Mouse (Mus musculus): Measurements from ENCODE around the gene Srf. TPM values are rescaled to one million over a fixed set of nuclear protein-coding genes. Genes with fewer than 3 reads are reported as not detected.

Srf gene
- polyA plus RNA-seq, 1 experiment from 2014 or later, result 14.0 TPM

DNA sequence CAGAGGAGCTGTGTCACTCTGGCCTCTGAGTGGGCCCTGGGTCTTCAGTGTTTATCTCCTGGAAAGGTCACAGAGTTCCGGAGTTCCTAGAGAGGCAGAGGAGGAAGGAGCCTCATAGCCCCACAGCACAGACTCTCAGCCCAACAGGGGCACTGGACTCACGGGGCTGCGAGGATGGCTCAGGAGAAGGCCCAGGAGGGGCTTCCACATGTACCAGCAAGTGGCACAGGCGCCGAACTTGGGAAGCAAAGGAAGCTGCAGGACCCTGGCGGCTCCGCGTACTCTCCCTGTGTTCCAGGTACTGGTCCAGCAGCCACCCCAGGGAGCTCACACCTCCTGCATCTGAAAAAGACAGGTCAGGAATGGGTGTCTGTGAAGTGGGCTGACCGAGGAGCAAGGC is 34.8 kb downstream of the Srf start:
- no peak for DNase-seq (ENCODE audit: low spot score)
- H3K4me3 ChIP-seq (ENCODE audit: low read depth, low read length), result 0 out of 2 replicates have a peak overlapping the region, but pooled peaks have one; percentile 31
- no peaks in the 10 kb centered on the region for H3K9me3 ChIP-seq (ENCODE audit: control insufficient read depth, low read length)
- peaks cover 6% of the 10 kb centered on the region; the same call in 1 of the 2 replicates for H3K27me3 ChIP-seq (replicated peaks; ENCODE audit: control insufficient read depth, insufficient read depth, low read length)
- H3K9ac ChIP-seq (ENCODE audit: low read depth, low read length), result peak overlapping the region; percentile 41
- no peaks in the 10 kb centered on the region for H3K4me1 ChIP-seq (ENCODE audit: control insufficient read depth, insufficient read depth, low read length)
- 0 out of 2 replicates have a peak, but pooled peaks cover 3% of the 10 kb centered on the region for H3K36me3 ChIP-seq (ENCODE audit: control insufficient read depth, insufficient read depth, low read length)
- 72% methylated on average over 9 of the region's 9 CpGs for WGBS
- peak overlapping the region; percentile 42; the same call in 1 of the 2 replicates for H3K4me2 ChIP-seq (ENCODE audit: low read depth, low read length)
- no peak for ATAC-seq (ENCODE audit: low read depth)
- no peak overlapping the region for H3K27ac ChIP-seq (replicated peaks; ENCODE audit: low read depth, low read length)

DNA sequence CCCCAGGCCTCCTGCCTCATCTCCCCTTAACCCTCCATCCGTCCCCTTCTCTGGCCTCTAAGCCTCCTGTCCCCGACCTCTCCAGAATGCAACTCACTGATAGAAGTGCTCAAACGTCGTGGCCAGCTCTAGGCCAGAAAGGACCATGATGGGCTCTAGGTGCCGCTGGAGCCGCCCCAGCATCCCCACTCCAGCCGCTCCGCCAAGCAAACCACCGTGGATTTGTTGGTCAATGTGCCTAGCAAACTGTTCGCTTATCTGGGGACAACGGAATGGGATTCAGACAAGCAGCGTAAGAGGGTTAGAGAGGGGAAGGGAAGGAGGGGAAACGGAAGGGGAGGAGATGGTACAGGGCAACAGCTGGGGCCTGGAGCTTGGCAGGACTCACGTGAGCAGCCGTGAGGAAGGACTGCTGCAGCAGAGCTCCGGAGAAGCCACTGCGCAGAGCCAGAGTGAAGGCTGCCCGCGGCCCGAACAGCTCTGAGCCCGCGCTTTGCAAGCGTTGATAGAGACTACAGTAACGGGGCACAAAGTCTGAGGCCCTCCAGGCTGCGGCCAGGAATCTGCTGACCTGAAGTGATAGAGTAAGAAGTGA is 35.5 kb downstream of the Srf start:
- peaks cover 6% of the 10 kb centered on the region; the same call in 1 of the 2 replicates for H3K27me3 ChIP-seq (replicated peaks; ENCODE audit: control insufficient read depth, insufficient read depth, low read length)
- H3K4me3 ChIP-seq (ENCODE audit: low read depth, low read length), result peak overlapping the region; percentile 31
- H3K4me2 ChIP-seq (ENCODE audit: low read depth, low read length), result peak overlapping the region; percentile 42
- H3K36me3 ChIP-seq (ENCODE audit: control insufficient read depth, insufficient read depth, low read length), result no peaks in the 10 kb centered on the region
- ATAC-seq (ENCODE audit: low read depth), result peak; percentile 59; the same call in 1 of the 2 replicates
- no peaks in the 10 kb centered on the region for H3K4me1 ChIP-seq (ENCODE audit: control insufficient read depth, insufficient read depth, low read length)
- peak overlapping the region; percentile 41 for H3K9ac ChIP-seq (ENCODE audit: low read depth, low read length)
- DNase-seq (ENCODE audit: low spot score), result peak; percentile 34
- H3K9me3 ChIP-seq (ENCODE audit: control insufficient read depth, low read length), result no peaks in the 10 kb centered on the region
- WGBS, result 34% methylated on average over 25 of the region's 25 CpGs
- no peak overlapping the region for H3K27ac ChIP-seq (replicated peaks; ENCODE audit: low read depth, low read length)

DNA sequence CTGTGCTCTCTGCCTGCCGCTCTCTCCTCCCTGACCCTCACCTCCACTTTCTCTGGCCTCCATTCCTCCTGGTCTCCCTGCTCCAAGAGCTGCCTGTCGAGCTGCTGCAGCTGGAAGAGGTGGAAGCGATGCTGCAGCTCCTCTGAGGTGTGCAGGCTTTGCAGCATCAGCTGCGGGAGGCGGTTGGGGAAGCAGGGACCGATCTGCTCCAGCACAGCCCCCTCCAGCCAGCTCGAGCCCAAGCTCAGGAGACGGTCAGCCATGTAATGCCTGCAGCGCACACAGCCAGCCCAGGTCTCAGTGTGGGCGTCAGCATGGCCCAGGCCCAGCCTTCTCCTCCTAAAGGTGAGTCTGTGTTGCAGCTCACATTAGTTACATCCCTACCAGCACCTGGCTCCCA is 36.0 kb downstream of the Srf start:
- Histone ChIP-seq H3K27ac (replicated peaks; ENCODE audit: low read depth, low read length) (no peak overlapping the region), H3K4me1 (ENCODE audit: control insufficient read depth, insufficient read depth, low read length) (no peaks in the 10 kb centered on the region), H3K9me3 (ENCODE audit: control insufficient read depth, low read length) (no peaks in the 10 kb centered on the region), H3K9ac (ENCODE audit: low read depth, low read length) (peak overlapping the region; percentile 41), H3K27me3 (replicated peaks; ENCODE audit: control insufficient read depth, insufficient read depth, low read length) (peaks cover 6% of the 10 kb centered on the region; the same call in 1 of the 2 replicates), H3K36me3 (ENCODE audit: control insufficient read depth, insufficient read depth, low read length) (no peaks in the 10 kb centered on the region), H3K4me3 (ENCODE audit: low read depth, low read length) (peak overlapping the region; percentile 31), H3K4me2 (ENCODE audit: low read depth, low read length) (peak overlapping the region; percentile 42)
- DNase-seq (ENCODE audit: low spot score) (no peak), ATAC-seq (ENCODE audit: low read depth) (no peak)
- 48% methylated on average over 9 of the region's 10 CpGs for WGBS

DNA sequence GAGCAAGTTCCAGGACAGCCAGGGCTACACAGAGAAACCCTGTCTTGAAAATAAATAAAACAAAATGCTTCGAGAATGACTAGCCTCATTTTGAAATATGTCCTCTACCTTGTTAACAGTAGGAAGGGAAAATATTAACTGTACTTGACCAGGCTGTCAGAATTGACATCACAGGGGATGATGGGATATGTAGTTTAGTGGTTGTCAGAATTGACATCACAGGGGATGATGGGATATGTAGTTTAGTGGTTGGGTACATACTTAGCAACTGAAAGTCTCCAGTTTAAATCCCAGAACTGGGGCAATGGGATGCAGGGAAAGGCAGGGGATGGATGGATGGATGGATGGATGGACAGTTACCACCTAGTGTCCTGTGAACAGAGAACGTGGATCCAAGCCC is 42.6 kb downstream of the Srf start:
- ATAC-seq (ENCODE audit: low read depth), result no peak
- Histone ChIP-seq H3K9me3 (ENCODE audit: control insufficient read depth, low read length) (no peaks in the 10 kb centered on the region), H3K4me2 (ENCODE audit: low read depth, low read length) (no peak overlapping the region), H3K4me3 (ENCODE audit: low read depth, low read length) (no peak overlapping the region), H3K27ac (replicated peaks; ENCODE audit: low read depth, low read length) (no peak overlapping the region), H3K9ac (ENCODE audit: low read depth, low read length) (no peak overlapping the region), H3K27me3 (replicated peaks; ENCODE audit: control insufficient read depth, insufficient read depth, low read length) (no peaks in the 10 kb centered on the region), H3K4me1 (ENCODE audit: control insufficient read depth, insufficient read depth, low read length) (no peaks in the 10 kb centered on the region), H3K36me3 (ENCODE audit: control insufficient read depth, insufficient read depth, low read length) (peaks cover 8% of the 10 kb centered on the region; the same call in 1 of the 2 replicates)
- no peak for DNase-seq (ENCODE audit: low spot score)
- whole genome bisulfite sequencing, result 57% methylated on average over 2 of the region's 2 CpGs

DNA sequence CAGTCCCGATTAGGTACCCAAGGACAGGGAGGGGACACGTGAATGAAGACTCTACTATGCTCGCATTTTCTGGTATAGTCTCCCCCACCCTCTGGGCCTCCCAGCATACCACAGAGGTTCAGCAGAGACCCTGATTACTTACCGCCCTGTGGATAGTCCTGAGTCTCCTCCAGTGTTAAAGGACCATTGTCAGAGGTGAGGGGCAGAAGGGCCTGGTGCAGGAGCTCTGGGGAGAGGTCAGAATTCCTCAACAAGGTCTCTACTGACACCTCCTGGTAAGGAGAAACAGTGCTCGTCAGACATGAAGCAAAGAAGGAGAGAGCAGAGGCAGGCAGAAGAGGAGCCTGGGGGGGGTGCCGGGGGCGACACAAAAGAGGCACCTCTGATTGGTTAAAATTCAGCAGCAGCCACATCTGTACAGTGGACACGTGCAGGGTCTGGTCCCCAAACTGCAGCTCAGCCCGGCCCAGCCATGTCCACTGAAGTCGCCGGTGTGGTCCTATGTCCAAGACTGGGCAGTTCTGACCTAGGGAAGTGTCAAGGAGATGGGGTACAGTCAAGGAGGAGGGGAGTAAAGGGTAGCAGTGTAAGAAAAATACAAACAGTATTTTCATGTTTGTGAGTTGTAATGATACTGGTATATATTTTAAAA is 44.8 kb downstream of the Srf start:
- Histone ChIP-seq H3K4me3 (ENCODE audit: low read depth, low read length) (no peak overlapping the region), H3K9ac (ENCODE audit: low read depth, low read length) (no peak overlapping the region), H3K36me3 (ENCODE audit: control insufficient read depth, insufficient read depth, low read length) (peaks cover 14% of the 10 kb centered on the region; the same call in 1 of the 2 replicates), H3K4me1 (ENCODE audit: control insufficient read depth, insufficient read depth, low read length) (no peaks in the 10 kb centered on the region), H3K9me3 (ENCODE audit: control insufficient read depth, low read length) (no peaks in the 10 kb centered on the region), H3K4me2 (ENCODE audit: low read depth, low read length) (no peak overlapping the region), H3K27me3 (replicated peaks; ENCODE audit: control insufficient read depth, insufficient read depth, low read length) (no peaks in the 10 kb centered on the region), H3K27ac (replicated peaks; ENCODE audit: low read depth, low read length) (no peak overlapping the region)
- ATAC-seq (ENCODE audit: low read depth) (peak; percentile 50), DNase-seq (ENCODE audit: low spot score) (peak; percentile 36)
- 41% methylated on average over 11 of the region's 11 CpGs for WGBS

DNA sequence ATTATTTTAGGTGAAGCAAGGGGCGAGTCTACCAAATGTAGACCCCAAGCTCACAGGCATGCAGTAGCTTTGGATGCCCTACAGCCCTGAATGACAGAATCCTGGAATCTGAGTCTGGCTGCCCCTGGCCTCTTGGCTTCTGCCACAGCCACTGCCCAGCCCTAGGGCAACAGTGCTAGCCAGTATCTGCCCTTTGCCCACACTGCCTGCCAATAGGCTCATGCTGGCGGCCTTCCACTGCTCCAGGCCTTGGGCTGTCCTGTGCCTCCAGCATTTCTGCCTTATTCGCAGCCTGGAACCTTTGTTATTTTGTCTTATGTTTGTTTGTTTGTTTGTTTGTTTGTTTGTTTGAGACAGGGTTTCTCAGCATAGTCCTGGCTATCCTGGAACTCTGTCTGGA is 50.4 kb downstream of the Srf start:
- Histone ChIP-seq H3K9ac (ENCODE audit: low read depth, low read length) (no peak overlapping the region), H3K27ac (replicated peaks; ENCODE audit: low read depth, low read length) (no peak overlapping the region), H3K36me3 (ENCODE audit: control insufficient read depth, insufficient read depth, low read length) (peaks cover 14% of the 10 kb centered on the region; the same call in 1 of the 2 replicates), H3K4me1 (ENCODE audit: control insufficient read depth, insufficient read depth, low read length) (no peaks in the 10 kb centered on the region), H3K4me2 (ENCODE audit: low read depth, low read length) (no peak overlapping the region), H3K4me3 (ENCODE audit: low read depth, low read length) (no peak overlapping the region), H3K9me3 (ENCODE audit: control insufficient read depth, low read length) (no peaks in the 10 kb centered on the region), H3K27me3 (replicated peaks; ENCODE audit: control insufficient read depth, insufficient read depth, low read length) (no peaks in the 10 kb centered on the region)
- ATAC-seq (ENCODE audit: low read depth) (no peak), DNase-seq (ENCODE audit: low spot score) (no peak)
- WGBS, result 84% methylated on average over 3 of the region's 3 CpGs

DNA sequence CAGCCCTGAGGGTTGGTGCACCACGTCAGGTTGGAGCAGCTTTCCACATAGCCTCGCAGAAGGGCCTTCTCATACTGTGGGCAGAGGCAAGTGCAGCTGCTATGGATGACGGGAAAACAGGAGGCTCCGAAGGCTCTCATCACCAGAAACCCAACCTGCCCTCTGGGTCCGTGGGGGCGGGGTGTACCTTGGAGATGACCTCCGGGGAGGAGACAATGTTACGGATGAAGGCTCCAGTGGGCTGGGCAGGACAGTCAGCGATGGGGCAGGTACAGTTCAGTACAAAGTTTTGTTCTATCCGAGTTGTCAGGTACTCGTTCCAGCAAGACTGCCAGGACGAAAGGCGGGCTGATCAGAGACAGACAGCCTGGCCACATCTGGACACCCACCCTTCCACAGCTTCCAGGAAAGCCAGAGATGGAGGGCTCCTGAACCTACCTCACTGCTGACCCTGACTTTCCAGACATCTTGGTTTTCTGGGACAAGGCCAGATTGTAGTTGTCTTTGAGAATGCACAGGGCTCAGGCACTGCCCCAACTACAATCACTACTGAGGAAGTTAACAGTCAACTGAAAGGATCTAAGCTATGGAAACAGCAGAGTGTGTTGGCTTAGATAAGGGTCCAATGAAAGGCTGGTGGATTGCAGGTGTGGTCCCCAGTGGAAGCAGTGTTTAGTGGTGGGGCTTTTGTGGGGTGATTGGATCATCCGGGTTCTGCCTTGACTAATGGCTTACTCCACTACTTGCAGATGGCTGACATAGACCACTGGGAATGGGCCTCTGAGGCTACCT is 51.9 kb downstream of the Srf start:
- Histone ChIP-seq H3K36me3 (ENCODE audit: control insufficient read depth, insufficient read depth, low read length) (peaks cover 14% of the 10 kb centered on the region; the same call in 1 of the 2 replicates), H3K9ac (ENCODE audit: low read depth, low read length) (no peak overlapping the region), H3K27me3 (replicated peaks; ENCODE audit: control insufficient read depth, insufficient read depth, low read length) (no peaks in the 10 kb centered on the region), H3K4me1 (ENCODE audit: control insufficient read depth, insufficient read depth, low read length) (no peaks in the 10 kb centered on the region), H3K27ac (replicated peaks; ENCODE audit: low read depth, low read length) (no peak overlapping the region), H3K9me3 (ENCODE audit: control insufficient read depth, low read length) (no peaks in the 10 kb centered on the region), H3K4me2 (ENCODE audit: low read depth, low read length) (no peak overlapping the region), H3K4me3 (ENCODE audit: low read depth, low read length) (no peak overlapping the region)
- WGBS, result 71% methylated on average over 14 of the region's 14 CpGs
- no peak for DNase-seq (ENCODE audit: low spot score)
- no peak for ATAC-seq (ENCODE audit: low read depth)

DNA sequence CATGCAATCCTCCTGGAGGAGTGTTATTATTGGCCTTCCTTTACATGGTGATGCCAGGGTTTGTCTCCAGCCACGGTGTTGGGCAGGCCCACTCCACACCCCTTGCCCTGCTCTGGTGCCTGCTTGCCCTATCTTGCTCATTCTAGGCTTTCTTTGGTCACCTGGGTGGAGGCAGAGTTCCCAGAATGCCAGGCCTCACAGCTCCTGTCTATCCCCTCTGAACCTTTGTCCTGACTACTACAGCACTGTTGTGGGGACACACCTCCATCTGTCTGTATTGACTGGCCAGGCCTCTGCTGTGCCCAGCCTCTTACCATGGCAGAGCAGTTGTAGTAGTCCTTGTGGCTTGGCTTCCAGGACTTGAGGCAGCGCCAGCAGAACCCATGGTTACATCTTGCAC is 53.2 kb downstream of the Srf start:
- H3K4me2 ChIP-seq (ENCODE audit: low read depth, low read length), result no peak overlapping the region
- no peaks in the 10 kb centered on the region for H3K9me3 ChIP-seq (ENCODE audit: control insufficient read depth, low read length)
- no peak for ATAC-seq (ENCODE audit: low read depth)
- peaks cover 4% of the 10 kb centered on the region; the same call in 1 of the 2 replicates for H3K36me3 ChIP-seq (ENCODE audit: control insufficient read depth, insufficient read depth, low read length)
- no peak overlapping the region for H3K4me3 ChIP-seq (ENCODE audit: low read depth, low read length)
- H3K27ac ChIP-seq (replicated peaks; ENCODE audit: low read depth, low read length), result no peak overlapping the region
- 82% methylated on average over 2 of the region's 2 CpGs for WGBS
- no peaks in the 10 kb centered on the region for H3K4me1 ChIP-seq (ENCODE audit: control insufficient read depth, insufficient read depth, low read length)
- no peaks in the 10 kb centered on the region for H3K27me3 ChIP-seq (replicated peaks; ENCODE audit: control insufficient read depth, insufficient read depth, low read length)
- DNase-seq (ENCODE audit: low spot score), result no peak
- H3K9ac ChIP-seq (ENCODE audit: low read depth, low read length), result no peak overlapping the region

Data from embryonic facial prominence, embryonic 14.5 days (tissue).